Mouse (Mus musculus) adrenal gland, postnatal 4 days (tissue): Measurements from ENCODE around the gene Zc3h14. TPM values are rescaled to one million over a fixed set of nuclear protein-coding genes. Genes with fewer than 3 reads are reported as not detected.

Source experiments
- DNase-seq, 2 experiments: peaks; one replicate each; pipeline ENCODE4 v3.0.0; 2021 to 2022; ENCODE audit warnings: low spot score in 2 of 2, mixed read lengths in 2 of 2
- total RNA-seq, 2 experiments: library from RNA; stranded (reverse); gene quantifications; 2 replicates each; pipeline ENCODE4 v1.2.3; 2021

Zc3h14 gene
- total RNA-seq, 2 experiments from 2014 or later: 111 to 113 TPM

DNA sequence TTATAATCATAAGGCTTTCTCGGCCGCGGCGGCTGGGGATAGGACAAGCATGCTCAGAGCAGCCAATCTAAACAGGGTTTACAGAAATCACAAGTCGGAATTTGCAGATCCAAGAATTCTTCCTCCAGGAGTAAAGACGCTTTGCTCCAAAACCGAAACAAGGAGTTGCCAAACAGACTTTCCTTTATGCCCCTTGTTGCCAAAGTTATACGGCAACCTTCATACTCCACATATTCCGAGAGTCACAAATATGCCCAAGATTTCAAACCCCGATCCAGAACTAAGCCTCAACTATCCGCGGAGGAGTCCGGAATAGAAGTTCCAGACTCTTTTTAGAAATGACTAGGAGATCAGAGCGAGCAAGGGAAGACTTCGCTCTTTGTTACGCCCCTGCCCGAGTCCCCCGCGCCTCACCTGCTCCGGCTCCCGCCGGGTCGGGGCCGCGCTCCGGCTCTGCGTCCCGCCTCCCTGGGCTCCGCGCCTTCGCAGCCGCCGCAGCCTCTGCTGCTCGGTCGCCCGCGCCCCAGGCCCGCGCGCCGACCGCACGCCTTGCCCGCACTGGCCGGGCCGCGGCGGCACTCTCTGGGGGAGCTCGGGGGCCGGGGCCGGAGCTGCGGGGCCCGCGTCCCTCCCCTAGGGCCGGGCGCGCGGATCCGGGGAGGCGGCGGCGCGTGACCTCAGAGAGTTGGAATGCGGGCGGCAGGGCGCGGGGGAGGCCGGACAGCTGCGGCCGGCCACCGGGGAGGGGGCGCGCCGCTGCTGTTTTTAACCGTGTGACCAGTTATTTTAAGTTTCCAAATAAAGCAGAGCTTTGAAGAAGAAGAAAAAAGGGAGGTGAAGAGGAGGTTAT lies 9.6 kb upstream of the Zc3h14 start, which contains the start of gene Ptpn21:
TSS of gene Ptpn21 (minus strand) at position 455 of the 850 bp plus-strand sequence.
- peak in 1 of 2 experiments; percentile 34 for DNase-seq

GRCm38 (mm10) chr12:98737801-98738350 lies 8.9 kb upstream of the Zc3h14 start:
- no peak for DNase-seq

GRCm38 (mm10) chr12:98741011-98741501 lies 5.7 kb upstream of the Zc3h14 start:
- DNase-seq: no peak

DNA sequence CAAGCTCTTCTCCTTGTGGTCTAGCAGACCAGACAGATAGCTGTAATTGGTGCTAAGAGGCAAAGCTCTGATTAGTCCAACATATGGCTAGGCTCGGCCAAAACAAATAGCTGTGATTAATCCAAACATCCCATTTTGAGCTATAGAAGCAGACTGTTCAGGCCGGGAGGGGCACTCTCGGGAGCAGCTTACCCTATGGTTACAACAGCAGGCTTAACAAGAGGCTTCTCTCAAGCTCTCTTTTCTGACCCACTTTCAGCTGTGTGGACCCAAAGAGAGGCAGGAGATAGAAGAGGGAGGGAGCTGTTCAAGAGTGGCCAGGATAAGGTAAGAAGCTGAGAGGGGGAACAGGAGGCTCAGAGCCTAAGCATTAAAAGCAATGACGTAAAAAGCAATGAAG lies 1.1 kb upstream of the Zc3h14 start:
- DNase-seq: no peak

DNA sequence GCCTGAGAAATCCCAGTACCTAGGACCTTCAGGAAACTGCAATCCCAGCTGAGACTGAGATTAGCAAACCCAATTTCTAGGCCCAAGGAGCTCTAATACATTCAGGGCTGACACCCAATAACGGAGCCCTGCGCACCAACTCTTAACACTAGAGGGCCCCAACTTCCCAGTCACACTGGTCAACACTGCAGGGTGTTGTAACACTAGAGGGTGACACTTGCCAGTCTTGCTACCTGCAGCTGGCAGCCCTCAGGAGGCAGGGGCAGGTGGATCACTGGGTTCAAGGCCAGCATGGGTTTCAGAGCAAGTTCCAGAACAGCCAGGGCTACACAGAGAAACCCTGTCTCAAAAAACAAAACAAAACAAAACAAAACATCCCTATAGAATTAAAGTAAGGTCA lies 633 bp upstream of the Zc3h14 start:
- DNase-seq: peak in 1 of 2 experiments; percentile 32

GRCm38 (mm10) chr12:98747380-98747753 lies 603 bp downstream of the Zc3h14 start:
- DNase-seq: no peak

DNA sequence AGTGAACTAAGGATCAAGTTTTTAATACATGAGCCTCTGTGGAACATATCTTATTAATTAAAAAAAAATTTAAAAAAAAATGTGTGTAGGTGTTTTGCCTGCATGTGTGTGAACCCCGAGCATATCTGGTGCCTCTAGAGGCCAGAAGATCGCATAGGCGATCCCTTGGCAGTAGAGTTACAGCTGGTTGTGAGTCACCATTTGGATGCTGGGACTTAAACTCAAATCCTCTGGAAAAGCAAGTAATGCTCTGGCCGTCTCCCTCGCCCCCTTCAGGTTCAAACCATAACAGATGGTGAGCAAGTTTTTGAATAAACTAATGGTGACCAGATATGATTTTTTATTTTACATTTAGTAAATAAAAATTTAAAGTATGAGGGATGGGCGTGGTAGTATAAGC lies 10.9 kb downstream of the Zc3h14 start:
- DNase-seq: no peak

DNA sequence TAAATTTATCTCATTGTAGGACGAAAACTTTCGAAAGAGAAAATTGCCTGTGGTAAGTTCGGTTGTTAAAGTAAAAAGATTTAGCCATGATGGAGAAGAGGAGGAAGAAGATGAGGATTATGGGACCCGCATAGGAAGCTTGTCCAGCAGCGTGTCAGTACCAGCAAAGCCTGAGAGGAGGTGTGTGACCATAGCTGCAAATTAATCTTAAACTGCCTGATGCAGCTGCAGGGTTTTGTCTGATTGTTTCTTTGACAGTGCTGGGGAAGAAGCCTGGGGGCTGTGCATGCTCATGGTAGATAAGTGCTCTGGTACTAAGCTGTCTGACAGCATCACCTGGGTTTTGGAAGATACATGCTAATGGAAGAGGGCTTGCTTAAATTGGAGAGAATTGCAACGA lies 12.9 kb downstream of the Zc3h14 start:
- no peak for DNase-seq

GRCm38 (mm10) chr12:98766241-98766640 lies 19.5 kb downstream of the Zc3h14 start:
- DNase-seq: no peak

DNA sequence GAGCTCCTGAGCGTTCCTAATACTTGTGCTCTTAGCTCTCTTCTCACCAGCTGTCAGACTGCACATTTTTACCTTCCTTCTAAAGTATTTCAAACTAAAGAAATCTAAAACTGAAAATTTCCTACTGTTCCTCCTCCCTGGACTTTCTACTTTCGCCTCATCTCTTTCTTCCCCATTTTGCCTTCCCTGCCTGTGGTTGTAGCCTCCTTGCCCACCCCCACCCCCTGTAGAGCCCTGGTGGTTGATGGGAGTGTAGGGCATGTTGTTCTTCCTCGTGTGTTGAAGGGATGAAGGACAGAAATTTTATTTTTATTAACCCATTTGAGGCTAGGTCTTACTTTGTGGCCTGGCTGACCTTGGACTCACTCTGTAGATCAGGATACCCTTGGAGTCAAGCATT lies 30.7 kb downstream of the Zc3h14 start:
- DNase-seq: no peak

- no peak for DNase-seq
Measured at GRCm38 (mm10) chr12:98779148-98779547, 32.4 kb downstream of the Zc3h14 start.

DNA sequence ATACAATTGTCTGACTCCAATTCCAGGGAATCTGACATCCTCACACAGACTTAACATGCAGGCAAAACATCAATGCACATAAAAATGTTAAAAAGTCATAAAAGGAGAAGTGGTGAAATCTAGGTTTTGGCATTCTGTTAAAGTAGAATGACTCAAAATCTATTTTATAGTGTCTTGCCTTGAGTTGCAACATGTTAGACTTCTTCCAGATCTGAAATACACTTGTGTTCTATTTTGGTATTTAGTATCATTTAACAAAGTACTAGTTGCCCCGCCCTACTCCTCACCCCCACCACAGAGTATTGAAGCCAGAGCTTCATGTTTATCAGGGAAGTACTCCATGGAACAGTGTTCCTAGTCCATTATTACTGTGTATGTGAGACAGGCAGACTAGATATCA lies 37.5 kb downstream of the Zc3h14 start:
- DNase-seq: no peak

DNA sequence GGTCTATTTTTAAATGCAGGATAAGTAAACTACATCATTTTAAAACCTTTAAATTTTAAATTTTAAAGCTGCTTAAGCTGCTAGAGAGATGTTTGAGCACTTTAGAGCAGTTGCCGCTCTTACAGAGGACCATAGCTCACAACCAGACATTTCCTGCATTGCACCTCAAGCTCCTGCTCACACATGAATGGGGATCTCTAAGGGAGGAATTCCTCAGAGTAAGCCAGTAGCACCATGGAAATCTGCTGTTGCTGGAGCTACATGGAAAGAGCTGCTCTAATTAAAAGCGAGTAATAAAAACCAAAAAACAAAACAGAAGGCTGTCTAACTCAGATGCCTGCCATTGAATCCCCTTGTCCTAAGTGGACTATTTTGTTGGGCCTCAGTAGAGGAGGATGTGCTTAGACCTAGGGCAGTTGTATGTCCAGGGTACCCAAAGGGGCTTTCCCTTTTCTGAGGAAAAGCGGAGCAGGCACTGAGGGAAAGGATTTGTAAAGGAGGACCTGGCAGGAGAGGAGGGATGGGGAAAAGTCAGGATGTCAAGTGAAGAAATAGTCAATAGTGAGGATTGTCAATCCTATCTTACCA lies 49.1 kb downstream of the Zc3h14 start:
- no peak for DNase-seq

DNA sequence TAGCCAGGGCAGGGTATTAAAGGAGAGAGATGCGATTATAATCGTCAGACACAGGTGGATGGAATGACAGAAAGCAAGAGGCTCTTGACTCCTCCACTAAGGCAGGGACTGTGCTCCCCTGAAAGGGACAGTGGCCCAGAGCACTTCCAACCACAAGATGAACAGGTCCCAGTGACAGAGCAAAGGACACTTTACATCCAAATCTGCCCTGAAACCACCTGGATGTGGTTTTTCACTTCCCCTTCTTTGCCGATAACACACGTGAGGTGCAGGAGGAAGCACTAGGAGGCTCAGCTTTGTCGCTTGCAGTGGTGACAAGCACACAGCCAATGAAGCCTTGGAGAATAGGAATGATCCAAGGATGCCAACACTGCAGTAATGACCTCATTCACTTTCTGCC lies 53.6 kb downstream of the Zc3h14 start:
- DNase-seq: no peak

- no peak for DNase-seq
Measured at GRCm38 (mm10) chr12:98802245-98802644, 55.5 kb downstream of the Zc3h14 start.

DNA sequence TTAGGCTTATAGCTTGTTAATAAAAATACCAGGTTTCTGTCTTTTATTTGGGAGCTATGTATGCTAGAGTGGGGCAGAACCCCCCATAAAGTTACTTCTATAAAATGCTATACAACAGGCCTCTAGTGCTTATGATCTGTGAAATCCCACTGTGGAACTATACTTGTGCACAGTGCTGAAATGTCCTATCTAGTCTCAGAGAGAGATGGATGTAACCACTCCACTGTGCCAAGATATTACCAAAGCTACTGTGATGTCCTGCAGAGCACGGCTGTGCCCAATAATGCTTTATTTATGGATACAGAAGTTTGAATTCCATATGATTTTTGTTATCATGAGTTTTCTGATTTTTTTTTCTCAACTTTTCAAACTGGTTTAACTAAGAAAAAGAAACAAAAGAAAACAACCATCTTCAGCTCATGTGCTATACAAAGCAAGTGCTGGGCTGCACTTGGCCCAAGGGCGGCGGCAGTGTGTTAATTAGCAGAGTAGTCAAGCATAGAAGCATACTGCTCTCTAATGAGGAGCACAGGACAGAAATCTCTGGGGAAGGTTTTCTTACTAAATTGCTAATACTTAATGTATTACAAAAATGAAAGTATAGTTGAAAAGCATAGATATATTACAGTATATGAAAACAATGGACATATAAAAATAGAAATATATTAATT lies 57.4 kb downstream of the Zc3h14 start:
- DNase-seq: no peak

DNA sequence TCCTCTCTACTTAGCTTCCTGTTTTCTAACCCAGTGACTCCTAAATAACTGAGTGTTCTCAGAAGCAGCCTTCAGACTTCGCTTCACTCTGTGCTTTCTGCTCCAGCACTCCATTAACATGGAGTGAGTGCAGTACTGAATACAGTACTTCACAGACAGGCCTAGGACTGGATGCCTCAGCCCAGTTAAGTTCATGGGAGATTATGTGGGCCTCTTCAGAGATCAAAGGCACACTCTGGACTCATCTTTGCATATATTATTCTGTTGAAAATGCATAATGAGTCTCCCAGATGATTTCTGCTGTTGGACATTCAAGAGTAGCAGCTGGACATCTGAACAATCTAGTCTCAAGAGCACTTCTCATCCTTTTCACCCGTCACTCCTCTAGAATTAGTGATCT lies 74.0 kb downstream of the Zc3h14 start:
- DNase-seq: no peak

GRCm38 (mm10) chr12:98831122-98831521 lies 84.4 kb downstream of the Zc3h14 start:
- DNase-seq: no peak

GRCm38 (mm10) chr12:98832929-98833598 lies 86.3 kb downstream of the Zc3h14 start:
- no peak for DNase-seq

GRCm38 (mm10) chr12:98833901-98834300 lies 87.1 kb downstream of the Zc3h14 start:
- DNase-seq: no peak

- DNase-seq: no peak
Measured at GRCm38 (mm10) chr12:98834879-98835278, 88.1 kb downstream of the Zc3h14 start.
